Mouse (Mus musculus): ENCODE measurements around the gene Vmn1r166.
"Not testable (repeated sequence)": the region's sequence is repeated elsewhere in the genome, so short reads cannot be mapped to it uniquely, and the experiment has no call there.

Vmn1r166 gene

DNA sequence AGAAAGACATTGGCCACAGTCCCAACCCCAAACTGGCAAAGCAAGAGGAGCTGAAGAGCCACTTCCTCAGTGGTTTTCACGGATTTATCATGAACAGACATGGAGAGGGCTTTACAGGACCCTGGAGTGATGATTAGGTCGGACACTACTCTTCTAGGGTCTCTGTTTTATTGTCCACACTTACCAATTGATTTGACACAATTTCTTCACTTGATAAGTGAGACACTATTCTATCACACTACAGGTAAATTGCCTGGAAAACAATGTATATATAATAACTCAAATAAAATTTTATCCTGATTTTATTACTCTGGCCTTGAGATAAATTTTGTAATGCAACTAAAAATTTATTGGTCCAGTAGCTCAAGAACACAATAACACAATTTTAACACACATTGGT lies at the start of gene Vmn1r166:
Gene Vmn1r166, minus strand, starts transcription at position 101 of the 400 bp plus-strand sequence.
- not testable (repeated sequence) for DNase-seq (ENCODE audit: low spot score)

DNA sequence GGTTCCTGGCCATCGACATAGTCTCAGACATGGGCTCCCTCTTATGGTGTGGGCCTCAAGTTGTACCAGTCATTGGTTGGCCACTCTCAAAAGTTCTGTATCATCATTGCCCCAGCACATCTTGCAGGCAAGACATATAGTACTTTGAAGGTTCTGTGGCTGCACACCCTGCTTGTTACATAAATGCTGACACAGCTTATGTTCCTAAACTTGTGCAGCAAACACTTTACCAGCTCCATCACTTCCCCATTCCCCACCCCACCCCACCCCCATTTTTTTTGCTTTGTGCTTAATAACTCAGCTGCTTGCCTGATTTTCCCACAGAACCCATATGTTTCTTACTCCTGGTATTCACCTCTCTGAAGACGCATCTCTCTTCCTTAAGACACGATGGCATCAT lies 49.4 kb upstream of the Vmn1r166 start, which contains the start of gene Nlrp4e:
Gene Nlrp4e, plus strand, starts transcription at position 301 of the 400 bp plus-strand sequence.
- not testable (repeated sequence) for DNase-seq (ENCODE audit: low spot score)

DNA sequence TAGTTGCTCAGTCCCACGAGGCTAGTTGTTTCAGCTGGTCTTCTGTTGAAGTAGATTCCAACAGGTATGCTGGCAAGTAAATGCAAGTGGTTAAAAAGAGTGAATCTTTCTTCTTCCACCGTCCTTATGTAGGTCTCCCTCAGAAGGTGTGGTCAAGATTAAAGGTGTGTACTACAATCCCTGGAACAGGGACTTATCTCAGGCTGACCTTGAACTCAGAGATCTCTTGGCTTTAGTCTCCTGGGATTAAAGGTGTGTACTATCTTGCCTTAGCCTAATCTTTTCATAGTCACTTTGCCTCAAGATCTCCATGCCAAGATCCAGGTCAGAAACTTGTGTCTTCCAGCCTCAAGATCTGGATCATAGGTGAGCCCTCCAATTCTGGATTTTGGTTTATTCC lies 27.3 kb upstream of the Vmn1r166 start, which contains the start of gene Gm6902:
Gene Gm6902, minus strand, starts transcription at position 101 of the 400 bp plus-strand sequence.
- not testable (repeated sequence) for DNase-seq (ENCODE audit: low spot score)

DNA sequence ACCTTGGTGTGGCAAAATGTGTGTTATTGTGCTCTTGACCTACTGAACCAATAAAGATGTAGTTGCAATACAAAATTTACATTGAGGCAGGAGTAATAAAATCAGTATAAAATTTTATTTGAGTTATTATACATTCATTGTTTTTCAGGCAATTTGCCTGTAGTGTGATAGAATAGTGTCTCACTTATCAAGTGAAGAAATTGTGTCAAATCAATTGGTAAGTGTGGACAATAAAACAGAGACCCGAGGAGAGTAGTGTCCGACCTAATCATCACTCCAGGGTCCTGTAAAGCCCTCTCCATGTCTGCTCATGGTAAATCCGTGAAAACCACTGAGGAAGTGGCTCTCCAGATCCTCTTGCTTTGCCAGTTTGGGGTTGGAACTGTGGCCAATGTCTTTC lies 34.5 kb downstream of the Vmn1r166 start, which contains the start of gene Vmn1r165:
Gene Vmn1r165, plus strand, starts transcription at position 301 of the 400 bp plus-strand sequence.
- not testable (repeated sequence) for DNase-seq (ENCODE audit: low spot score)

Measured in MN1 (cell line).